8 mouse cellular contexts compared by ENCODE assay signal in the genomic region with DNA sequence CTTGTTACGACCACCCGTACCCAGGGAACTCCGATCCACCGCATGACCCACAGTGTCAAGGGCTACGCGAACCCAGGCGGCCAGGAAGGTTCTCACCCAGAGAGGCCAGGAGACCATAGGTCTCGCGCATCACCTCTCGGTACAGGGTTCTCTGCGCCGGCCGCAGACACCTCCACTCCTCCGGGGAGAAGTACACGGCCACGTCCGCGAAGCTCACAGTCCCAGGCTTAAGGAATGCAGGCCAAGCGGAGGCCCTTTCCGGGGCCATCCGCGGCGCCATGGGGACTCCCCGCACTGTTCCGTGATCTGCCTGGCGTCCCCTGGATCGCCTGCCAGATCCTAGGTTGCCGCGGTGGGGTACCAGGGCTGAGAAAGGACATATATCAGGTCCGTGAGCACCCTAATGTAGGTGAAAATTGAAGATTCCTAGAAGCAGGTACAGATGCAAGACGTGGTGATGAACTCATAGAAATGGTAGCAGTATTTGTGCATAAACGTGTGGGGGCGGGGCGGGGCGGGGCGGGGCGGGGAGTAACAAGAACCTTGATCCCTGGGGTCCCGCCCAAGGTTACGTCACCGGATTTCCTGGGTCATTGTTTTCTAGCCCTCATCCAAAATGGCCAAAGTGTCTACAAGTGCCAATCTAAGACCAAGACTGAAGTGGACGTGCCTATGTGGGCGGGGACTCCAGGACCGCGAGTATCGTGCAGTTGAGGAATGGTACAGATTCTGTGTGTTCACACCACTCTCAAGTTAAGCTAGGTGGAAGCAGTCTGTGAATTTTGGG. TPM values are rescaled to one million over a fixed set of nuclear protein-coding genes. Genes with fewer than 3 reads are reported as not detected.
A peak's percentile ranks its signal among the peaks of the same experiment; 100 is the strongest.
DNase-seq lines count a peak whose midpoint lies in the region; ATAC-seq and TF ChIP-seq lines count a peak whose summit lies in the region.

Gene E430018J23Rik (minus strand): TSS at position 473 of the 787 bp plus-strand sequence.

- peaks cover 24% of the 10 kb centered on the region for H3K4me1 ChIP-seq in erythroblast, embryonic 14.5 days (ENCODE audit: control insufficient read depth)
- peaks cover 13% of the 10 kb centered on the region for H3K4me1 ChIP-seq in heart, embryonic 11.5 days (ENCODE audit: control insufficient read depth, insufficient read depth, low read length)
- peaks cover 13% of the 10 kb centered on the region; the same call in 1 of the 2 replicates for H3K4me1 ChIP-seq in kidney, embryonic 16.5 days (ENCODE audit: insufficient read depth, low read length)
- peaks cover 6% of the 10 kb centered on the region for H3K4me1 ChIP-seq in liver, adult 2 months (ENCODE audit: control insufficient read depth, insufficient read depth, low read length)

- H3K4me3 ChIP-seq in C2C12 (ENCODE audit: insufficient read depth, poor library complexity, severe bottlenecking): peak within 1 kb of the TSS; percentile 34
- peak within 1 kb of the TSS; percentile 75 for H3K4me3 ChIP-seq in erythroblast, embryonic 14.5 days (replicated peaks)
- peak within 1 kb of the TSS; percentile 71 for H3K4me3 ChIP-seq in heart, embryonic 11.5 days (ENCODE audit: low read depth, low read length)
- peak within 1 kb of the TSS; percentile 78 for H3K4me3 ChIP-seq in kidney, embryonic 16.5 days (ENCODE audit: low read length)
- H3K4me3 ChIP-seq in liver, adult 2 months (ENCODE audit: insufficient read depth, low read depth, low read length): peak within 1 kb of the TSS; percentile 94
- H3K4me3 ChIP-seq in myocyte: peak within 1 kb of the TSS; percentile 69

- DNase-seq in brain, embryonic 14.5 days (ENCODE audit: low read depth): peak; percentile 99
- peak; percentile 98 for DNase-seq in liver, adult 2 months (ENCODE audit: extremely low read depth, low read depth, low spot score)
- DNase-seq in splenic B cell, adult 2 months (ENCODE audit: low read depth, low spot score): peak; percentile 98

- no peaks in the 10 kb centered on the region for H3K79me2 ChIP-seq in C2C12 (ENCODE audit: control insufficient read depth, insufficient read depth)
- H3K79me2 ChIP-seq in liver, adult 2 months (ENCODE audit: control insufficient read depth, insufficient read depth, low read length): peaks cover 9% of the 10 kb centered on the region; the same call in 1 of the 2 replicates
- H3K79me2 ChIP-seq in myocyte (ENCODE audit: control insufficient read depth, insufficient read depth): no peaks in the 10 kb centered on the region

- peak within 1 kb of the TSS; percentile 76 for H3K27ac ChIP-seq in heart, embryonic 11.5 days (ENCODE audit: low read depth, low read length)
- H3K27ac ChIP-seq in kidney, embryonic 16.5 days (ENCODE audit: low read length): peak within 1 kb of the TSS; percentile 93
- H3K27ac ChIP-seq in liver, adult 2 months (replicated peaks; ENCODE audit: insufficient read depth, low read depth, low read length): peak within 1 kb of the TSS; percentile 90

- TF ChIP-seq CTCF in C2C12 (IDR thresholded peaks at IDR 0.05; ENCODE audit: control insufficient read depth, insufficient read depth, insufficient read length): no peak
- TF ChIP-seq CTCF in brain, embryonic 14.5 days (IDR thresholded peaks at IDR 0.05; ENCODE audit: borderline replicate concordance, extremely low read depth, insufficient read depth, insufficient read length): no peak
- TF ChIP-seq CTCF in liver, adult 2 months (IDR thresholded peaks at IDR 0.05; ENCODE audit: low read depth, low read length): no peak

- under 1% methylated on average over 45 of the region's 45 CpGs for WGBS in heart, embryonic 11.5 days (ENCODE audit: insufficient replicate concordance)
- under 1% methylated on average over 43 of the region's 45 CpGs for WGBS in kidney, embryonic 16.5 days
- under 1% methylated on average over 45 of the region's 45 CpGs for WGBS in liver, adult 2 months

- H3K36me3 ChIP-seq in C2C12 (ENCODE audit: control insufficient read depth, insufficient read depth) (no peaks in the 10 kb centered on the region), myocyte (ENCODE audit: control insufficient read depth, insufficient read depth) (no peaks in the 10 kb centered on the region)
- peaks cover 11% of the 10 kb centered on the region for H3K36me3 ChIP-seq in erythroblast, embryonic 14.5 days (ENCODE audit: control insufficient read depth)
- no peaks in the 10 kb centered on the region for H3K36me3 ChIP-seq in heart, embryonic 11.5 days (ENCODE audit: control insufficient read depth, insufficient read depth, low read length)
- peaks cover 11% of the 10 kb centered on the region for H3K36me3 ChIP-seq in kidney, embryonic 16.5 days (ENCODE audit: insufficient read depth, low read length)
- no peaks in the 10 kb centered on the region for H3K36me3 ChIP-seq in liver, adult 2 months (ENCODE audit: control insufficient read depth, insufficient read depth, low read length)
- 0 out of 2 replicates have a peak, but pooled peaks cover 2% of the 10 kb centered on the region for H3K36me3 ChIP-seq in splenic B cell, adult 2 months (ENCODE audit: control insufficient read depth, insufficient read depth, low read length, poor library complexity, severe bottlenecking)

- H3ac ChIP-seq in C2C12 (ENCODE audit: control insufficient read depth, insufficient read length, low read depth) (peak within 1 kb of the TSS; percentile 68), myocyte (ENCODE audit: control insufficient read depth, insufficient read length) (peak within 1 kb of the TSS; percentile 60)

- H3K4me2 ChIP-seq in heart, embryonic 11.5 days: peak within 1 kb of the TSS; percentile 68
- H3K4me2 ChIP-seq in kidney, embryonic 16.5 days (replicated peaks; ENCODE audit: low read depth, low read length): peak within 1 kb of the TSS; percentile 90
- peak within 1 kb of the TSS; percentile 83 for H3K4me2 ChIP-seq in myocyte (ENCODE audit: low read depth)

- TF ChIP-seq POLR2A in brain, embryonic 14.5 days (IDR thresholded peaks at IDR 0.05; ENCODE audit: borderline replicate concordance, extremely low read depth, insufficient read depth, insufficient read length, poor library complexity, severe bottlenecking): peak; percentile 45; the same call in 1 of the 2 replicates
- TF ChIP-seq POLR2A in liver, adult 2 months (IDR thresholded peaks at IDR 0.05; ENCODE audit: extremely low read depth, insufficient read depth, low read length): 0 out of 2 replicates have a peak, but pooled peaks have one; percentile 16
- TF ChIP-seq POLR2A in myocyte (IDR thresholded peaks at IDR 0.05; ENCODE audit: insufficient read length, low read depth): peak; percentile 73

- peak; percentile 92 for ATAC-seq in heart, embryonic 11.5 days (replicated peaks; ENCODE audit: insufficient number of reproducible peaks, low FRiP score, low TSS enrichment)
- ATAC-seq in kidney, embryonic 16.5 days (ENCODE audit: low FRiP score, low TSS enrichment): peak; percentile 94

- H3K79me3 ChIP-seq in C2C12 (ENCODE audit: low read depth): no peaks in the 10 kb centered on the region

- no peaks in the 10 kb centered on the region for H3K27me3 ChIP-seq in C2C12 (ENCODE audit: control insufficient read depth, insufficient read depth, insufficient read length)
- H3K27me3 ChIP-seq in erythroblast, embryonic 14.5 days (ENCODE audit: control insufficient read depth): peaks cover 15% of the 10 kb centered on the region
- H3K27me3 ChIP-seq in heart, embryonic 11.5 days (ENCODE audit: control insufficient read depth, insufficient read depth, low read length): no peaks in the 10 kb centered on the region
- no peaks in the 10 kb centered on the region for H3K27me3 ChIP-seq in kidney, embryonic 16.5 days (ENCODE audit: insufficient read depth, low read length)
- H3K27me3 ChIP-seq in liver, adult 2 months (ENCODE audit: control insufficient read depth, insufficient read depth, low read length): no peaks in the 10 kb centered on the region
- peaks cover 5% of the 10 kb centered on the region for H3K27me3 ChIP-seq in myocyte (ENCODE audit: control insufficient read depth, insufficient read depth, insufficient read length)
- no peaks in the 10 kb centered on the region for H3K27me3 ChIP-seq in splenic B cell, adult 2 months (ENCODE audit: control insufficient read depth, insufficient read depth, low read length, poor library complexity, severe bottlenecking)

- H3K9me3 ChIP-seq in erythroblast, embryonic 14.5 days (ENCODE audit: control insufficient read depth, low read length): peaks cover 5% of the 10 kb centered on the region
- H3K9me3 ChIP-seq in heart, embryonic 11.5 days (replicated peaks; ENCODE audit: control insufficient read depth, low read length): no peaks in the 10 kb centered on the region
- no peaks in the 10 kb centered on the region for H3K9me3 ChIP-seq in kidney, embryonic 16.5 days (ENCODE audit: low read length)

- H3K9ac ChIP-seq in heart, embryonic 11.5 days (ENCODE audit: low read depth, low read length): peak within 1 kb of the TSS; percentile 85
- H3K9ac ChIP-seq in kidney, embryonic 16.5 days (replicated peaks; ENCODE audit: low read length): peak within 1 kb of the TSS; percentile 95
- peak within 1 kb of the TSS; percentile 87 for H3K9ac ChIP-seq in liver, adult 2 months (ENCODE audit: low read depth, low read length)

TF ChIP-seq in C2C12, 6 proteins besides CTCF, POLR2A, EP300 and RAD21:
- peak; percentile 42 for TF ChIP-seq MAX (IDR thresholded peaks at IDR 0.05)
- no peak for TF ChIP-seq MYOD1 (IDR thresholded peaks at IDR 0.05; ENCODE audit: control insufficient read depth, insufficient read length, low read depth)
- no peak for TF ChIP-seq FOSL1 (IDR thresholded peaks at IDR 0.05; ENCODE audit: insufficient read depth, low read length, poor library complexity, severe bottlenecking)

TF ChIP-seq in myocyte, 11 proteins besides CTCF, POLR2A, EP300 and RAD21 (continues in another document):
- TF ChIP-seq REST (IDR thresholded peaks at IDR 0.05; ENCODE audit: insufficient read depth, insufficient read length) (no peak), USF1 (IDR thresholded peaks at IDR 0.05; ENCODE audit: low read depth) (no peak), TCF12 (IDR thresholded peaks at IDR 0.05; ENCODE audit: insufficient read depth, poor library complexity, severe bottlenecking) (no peak), SRF (IDR thresholded peaks at IDR 0.05; ENCODE audit: control insufficient read depth, insufficient read length, low read depth) (no peak), E2F4 (IDR thresholded peaks at IDR 0.05; ENCODE audit: insufficient read depth) (no peak), POLR2AphosphoS2 (IDR thresholded peaks at IDR 0.05; ENCODE audit: insufficient read length, low read depth) (peak; percentile 60), CEBPB (IDR thresholded peaks at IDR 0.05; ENCODE audit: insufficient read depth, poor library complexity, severe bottlenecking) (no peak)

RNA-seq across cellular contexts. Expression of gene E430018J23Rik, which starts in this region (rescaled TPM):
- polyA plus RNA-seq in C2C12 (2012; fragmentation: generic; extraction: Trizol) (2.9 TPM), myocyte (2012; fragmentation: generic; extraction: Trizol) (3.0 TPM)
- 8.9 and 11.0 TPM in 2 replicates for polyA plus RNA-seq in brain, embryonic 14.5 days (2012; rRNA removed)
- polyA plus RNA-seq in erythroblast, embryonic 14.5 days (2012): 0.06 TPM in 1 of 2 replicates, not detected in the other
- 4.9 and 5.6 TPM in 2 replicates for polyA plus RNA-seq in heart, embryonic 11.5 days (2014; fragmentation: Nextera tagmentation; extraction: Ambion mirVana)
- polyA plus RNA-seq in kidney, embryonic 16.5 days (2015; fragmentation: Nextera tagmentation; extraction: Ambion mirVana): 8.3 and 8.8 TPM in 2 replicates
- total RNA-seq in liver, adult 2 months (2014; rRNA removed): 4.9 and 5.8 TPM in 2 replicates
- polyA plus RNA-seq in liver, adult 2 months (2012; rRNA removed): 5.4 and 7.7 TPM in 2 replicates

Comparison
In these comparisons a context has a peak if more than half of its experiments do, and no peak if none do; other contexts are left out.
1. Peak in every context shown above with its lines: DNase-seq, ATAC-seq, H3K4me3 ChIP-seq and H3K27ac ChIP-seq.
2. H3K4me3 ChIP-seq: peak in every context shown above with its lines; median percentile 94 in liver, adult 2 months; 78 in kidney, embryonic 16.5 days; 75 in erythroblast, embryonic 14.5 days; 71 in heart, embryonic 11.5 days; 69 in myocyte; 34 in C2C12.
3. POLR2A ChIP-seq: peak in every context shown above with its lines; median percentile 73 in myocyte; 45 in brain, embryonic 14.5 days; 16 in liver, adult 2 months.